Comparison of ENCODE assay signal across 16 mouse cellular contexts in the genomic region with DNA sequence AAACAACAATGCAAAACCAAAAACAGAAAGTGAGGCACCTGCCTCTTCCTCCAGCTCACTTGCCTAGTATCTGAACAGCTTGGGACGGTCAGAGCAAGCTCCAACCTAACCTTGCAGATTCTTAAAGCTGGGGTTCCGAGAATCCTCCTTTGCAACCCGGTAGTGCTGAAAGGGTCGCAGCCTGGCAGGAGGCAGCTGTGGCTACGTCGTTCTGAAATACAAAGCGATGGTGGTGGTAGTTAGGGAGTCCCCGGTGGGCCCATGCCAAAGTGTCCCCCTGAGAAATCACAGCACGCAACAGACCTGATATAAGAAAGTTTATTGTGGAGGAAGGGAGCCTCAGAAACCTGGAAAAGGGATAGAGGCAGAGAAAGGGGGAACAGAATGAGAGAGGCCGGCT. TPM values are rescaled to one million over a fixed set of nuclear protein-coding genes. Genes with fewer than 3 reads are reported as not detected.
DNase-seq lines count a peak whose midpoint lies in the region; ATAC-seq and TF ChIP-seq lines count a peak whose summit lies in the region.
"Had no signal": no experiment of that assay in that cellular context is flagged by ENCODE, and none has a peak within 500 bp of the region (broad histone marks: within the 10 kb centered on the region; RNA-seq: fewer than 3 reads in every experiment).

No protein-coding gene starts in this region.

- H3K27me3 ChIP-seq in hindbrain, embryonic 12.5 days = peaks cover 42% of the 10 kb centered on the region
- peaks cover 13% of the 10 kb centered on the region; the same call in 1 of the 2 replicates for H3K27me3 ChIP-seq in hindbrain, postnatal 0 days (ENCODE audit: insufficient read depth, low read length)
- no peaks in the 10 kb centered on the region for H3K27me3 ChIP-seq in ES-Bruce4 (ENCODE audit: control insufficient read depth, insufficient read depth, low read length, poor library complexity, severe bottlenecking)
- H3K27me3 ChIP-seq in liver, embryonic 14.5 days (ENCODE audit: control insufficient read depth, insufficient read depth, low read length) = peaks cover 23% of the 10 kb centered on the region
- peaks cover 13% of the 10 kb centered on the region for H3K27me3 ChIP-seq in midbrain, postnatal 0 days (ENCODE audit: insufficient read depth, low read length)
- peaks cover 34% of the 10 kb centered on the region for H3K27me3 ChIP-seq in forebrain, embryonic 11.5 days (ENCODE audit: control insufficient read depth, insufficient read depth, low read length)

- peaks cover 31% of the 10 kb centered on the region for H3K4me1 ChIP-seq in hindbrain, embryonic 12.5 days
- no peaks in the 10 kb centered on the region for H3K4me1 ChIP-seq in hindbrain, postnatal 0 days (ENCODE audit: insufficient read depth, low read length)
- H3K4me1 ChIP-seq in ES-Bruce4 (ENCODE audit: control insufficient read depth, insufficient read depth, low read length) = peaks cover 5% of the 10 kb centered on the region
- peaks cover 6 to 15% of the 10 kb centered on the region in 2 experiments; a peak in 3 of 4 replicates for H3K4me1 ChIP-seq in liver, embryonic 14.5 days (replicated peaks; ENCODE audit: control insufficient read depth in 2 of 2, insufficient read depth in 2 of 2, low read length in 1 of 2)
- H3K4me1 ChIP-seq in midbrain, postnatal 0 days (ENCODE audit: insufficient read depth, low read length) = no peaks in the 10 kb centered on the region; the same call in 1 of the 2 replicates
- H3K4me1 ChIP-seq in forebrain, embryonic 11.5 days (replicated peaks; ENCODE audit: control insufficient read depth, insufficient read depth, low read length) = peaks cover 12% of the 10 kb centered on the region

- no peak for DNase-seq in gastrocnemius, adult 2 months
- no peak for DNase-seq in gastrocnemius, postnatal 4 days (ENCODE audit: low spot score in 2 of 2)
- DNase-seq in hindbrain, postnatal 0 days (ENCODE audit: low spot score) = no peak
- DNase-seq in liver, embryonic 14.5 days (ENCODE audit: low read depth in 3 of 3, low spot score in 3 of 3) = no peak
- DNase-seq in midbrain, postnatal 0 days (ENCODE audit: low spot score) = no peak
- DNase-seq in forebrain, embryonic 11.5 days (ENCODE audit: low spot score) = no peak

- 70% methylated on average over 10 of the region's 10 CpGs for WGBS in hindbrain, embryonic 12.5 days
- 62% methylated on average over 10 of the region's 10 CpGs for WGBS in hindbrain, postnatal 0 days
- WGBS in liver, embryonic 14.5 days (ENCODE audit: insufficient replicate concordance) = 65% methylated on average over 10 of the region's 10 CpGs
- 70% methylated on average over 10 of the region's 10 CpGs for WGBS in midbrain, postnatal 0 days
- WGBS in forebrain, embryonic 11.5 days = 70% methylated on average over 10 of the region's 10 CpGs

- ATAC-seq in hindbrain, embryonic 12.5 days (ENCODE audit: low FRiP score) = no peak
- ATAC-seq in hindbrain, postnatal 0 days = no peak
- ATAC-seq in liver, embryonic 14.5 days (ENCODE audit: insufficient read depth) = no peak
- no peak for ATAC-seq in midbrain, postnatal 0 days (ENCODE audit: low FRiP score)
- ATAC-seq in forebrain, embryonic 11.5 days (replicated peaks; ENCODE audit: low FRiP score) = no peak

- H3K36me3 ChIP-seq in hindbrain, embryonic 12.5 days = peaks cover 8% of the 10 kb centered on the region; the same call in 1 of the 2 replicates
- H3K36me3 ChIP-seq in hindbrain, postnatal 0 days (ENCODE audit: insufficient read depth, low read length) = no peaks in the 10 kb centered on the region
- peaks cover 9% of the 10 kb centered on the region; the same call in 1 of the 2 replicates for H3K36me3 ChIP-seq in ES-Bruce4 (ENCODE audit: control insufficient read depth, insufficient read depth, low read length, poor library complexity, severe bottlenecking)
- H3K36me3 ChIP-seq in liver, embryonic 14.5 days (replicated peaks; ENCODE audit: control insufficient read depth, insufficient read depth, low read depth) = no peaks in the 10 kb centered on the region
- H3K36me3 ChIP-seq in midbrain, postnatal 0 days (ENCODE audit: insufficient read depth, low read length) = 0 out of 2 replicates have a peak, but pooled peaks cover 6% of the 10 kb centered on the region
- no peaks in the 10 kb centered on the region; the same call in 1 of the 2 replicates for H3K36me3 ChIP-seq in forebrain, embryonic 11.5 days (ENCODE audit: control insufficient read depth, insufficient read depth, low read length)

- TF ChIP-seq CTCF in gastrocnemius, adult 2 months (IDR thresholded peaks at IDR 0.05) = no peak
- no peak for TF ChIP-seq CTCF in hindbrain, postnatal 0 days (IDR thresholded peaks at IDR 0.05; ENCODE audit: low read depth)
- TF ChIP-seq CTCF in ES-Bruce4 (IDR thresholded peaks at IDR 0.05; ENCODE audit: low read depth, low read length) = no peak
- no peak for TF ChIP-seq CTCF in liver, embryonic 14.5 days (IDR thresholded peaks at IDR 0.05; ENCODE audit: low read depth)
- TF ChIP-seq CTCF in midbrain, postnatal 0 days (IDR thresholded peaks at IDR 0.05) = no peak

- H3K9ac ChIP-seq in hindbrain, embryonic 12.5 days = no peak overlapping the region
- H3K9ac ChIP-seq in hindbrain, postnatal 0 days (replicated peaks; ENCODE audit: low read length) = no peak overlapping the region
- H3K9ac ChIP-seq in ES-Bruce4 (ENCODE audit: low read depth, poor library complexity, severe bottlenecking) = no peak overlapping the region
- no peak overlapping the region for H3K9ac ChIP-seq in liver, embryonic 14.5 days (replicated peaks)
- H3K9ac ChIP-seq in midbrain, postnatal 0 days (replicated peaks; ENCODE audit: low read length, poor library complexity, severe bottlenecking) = no peak overlapping the region
- no peak overlapping the region for H3K9ac ChIP-seq in forebrain, embryonic 11.5 days (ENCODE audit: low read length)
- H3K9ac ChIP-seq: embryonic facial prominence, embryonic 12.5 days; limb, embryonic 15.5 days had no signal

- intact Hi-C loops in gastrocnemius, adult 2 months (cut with DNase I) = loop anchor here (2.0 to 5.0 kb wide), 3 partner anchors 32 to 110 kb away; no protein-coding TSS in a partner anchor

- H3K4me3 ChIP-seq in gastrocnemius, adult 2 months = no peak overlapping the region
- no peak overlapping the region for H3K4me3 ChIP-seq in hindbrain, embryonic 12.5 days
- no peak overlapping the region for H3K4me3 ChIP-seq in hindbrain, postnatal 0 days (ENCODE audit: low read length)
- H3K4me3 ChIP-seq in ES-Bruce4 (ENCODE audit: low read depth, low read length) = no peak overlapping the region
- no peak overlapping the region for H3K4me3 ChIP-seq in liver, embryonic 14.5 days (ENCODE audit: insufficient read depth in 1 of 2, low read depth in 2 of 2, low read length in 2 of 2)
- H3K4me3 ChIP-seq in midbrain, postnatal 0 days (ENCODE audit: low read depth, low read length) = no peak overlapping the region
- H3K4me3 ChIP-seq in forebrain, embryonic 11.5 days (ENCODE audit: low read depth, low read length) = no peak overlapping the region
- H3K4me3 ChIP-seq: embryonic facial prominence, embryonic 12.5 days; layer of hippocampus, adult 2 months; left cerebral cortex, adult 2 months; limb, embryonic 15.5 days; midbrain, embryonic 10.5 days had no signal

- peak overlapping the region; percentile 12; the same call in 1 of the 2 replicates for H3K27ac ChIP-seq in gastrocnemius, adult 2 months
- 0 out of 2 replicates have a peak overlapping the region, but pooled peaks have one; percentile 23 for H3K27ac ChIP-seq in hindbrain, embryonic 12.5 days
- no peak overlapping the region for H3K27ac ChIP-seq in hindbrain, postnatal 0 days
- peak overlapping the region; percentile 13; the same call in 1 of the 2 replicates for H3K27ac ChIP-seq in ES-Bruce4 (ENCODE audit: insufficient read depth, low read length)
- no peak overlapping the region for H3K27ac ChIP-seq in liver, embryonic 14.5 days
- H3K27ac ChIP-seq in midbrain, postnatal 0 days (ENCODE audit: low read depth, low read length) = no peak overlapping the region
- H3K27ac ChIP-seq in forebrain, embryonic 11.5 days (ENCODE audit: low read depth, low read length) = no peak overlapping the region
- H3K27ac ChIP-seq: embryonic facial prominence, embryonic 12.5 days; layer of hippocampus, adult 2 months; left cerebral cortex, adult 2 months; limb, embryonic 15.5 days had no signal

- no peak overlapping the region for H3K4me2 ChIP-seq in hindbrain, embryonic 12.5 days (replicated peaks)
- no peak overlapping the region for H3K4me2 ChIP-seq in hindbrain, postnatal 0 days (ENCODE audit: low read depth, low read length)
- peak overlapping the region; percentile 67 for H3K4me2 ChIP-seq in liver, embryonic 14.5 days (ENCODE audit: low read depth)
- no peak overlapping the region for H3K4me2 ChIP-seq in midbrain, postnatal 0 days (ENCODE audit: low read depth, low read length, poor library complexity, severe bottlenecking)
- H3K4me2 ChIP-seq in forebrain, embryonic 11.5 days (ENCODE audit: low read depth, low read length, severe bottlenecking) = no peak overlapping the region

- no peak for TF ChIP-seq EP300 in ES-Bruce4 (IDR thresholded peaks at IDR 0.05; ENCODE audit: insufficient read depth, low read depth, low read length)
- no peak for TF ChIP-seq EP300 in liver, embryonic 14.5 days (IDR thresholded peaks at IDR 0.05; ENCODE audit: low read depth)

- TF ChIP-seq POLR2A in ES-Bruce4 (IDR thresholded peaks at IDR 0.05; ENCODE audit: insufficient read depth, low read length) = no peak

- no peaks in the 10 kb centered on the region for H3K9me3 ChIP-seq in hindbrain, embryonic 12.5 days (replicated peaks)
- H3K9me3 ChIP-seq in hindbrain, postnatal 0 days (ENCODE audit: low read length) = no peaks in the 10 kb centered on the region
- no peaks in the 10 kb centered on the region for H3K9me3 ChIP-seq in ES-Bruce4 (replicated peaks; ENCODE audit: control insufficient read depth, insufficient read depth, low read length, poor library complexity, severe bottlenecking)
- no peaks in the 10 kb centered on the region for H3K9me3 ChIP-seq in liver, embryonic 14.5 days (ENCODE audit: control insufficient read depth, low read length)
- H3K9me3 ChIP-seq in midbrain, postnatal 0 days (ENCODE audit: low read length) = no peaks in the 10 kb centered on the region
- H3K9me3 ChIP-seq in forebrain, embryonic 11.5 days (ENCODE audit: control insufficient read depth, low read length) = no peaks in the 10 kb centered on the region
- H3K9me3 ChIP-seq: embryonic facial prominence, embryonic 12.5 days; limb, embryonic 15.5 days; midbrain, embryonic 10.5 days had no signal

RNA-seq across cellular contexts. Expression of gene Galr3, which starts 3.4 kb away (rescaled TPM):
- total RNA-seq in gastrocnemius, adult 2 months (2021) = not detected
- total RNA-seq in gastrocnemius, postnatal 4 days (2021) = not detected
- not detected in 2 replicates for polyA plus RNA-seq in hindbrain, embryonic 12.5 days (2016; fragmentation: Nextera tagmentation; extraction: Ambion mirVana)
- total RNA-seq in hindbrain, postnatal 0 days (2014; rRNA removed) = 0.47 and 1.2 TPM in 2 replicates
- 0.20 and 0.25 TPM in 2 replicates for polyA plus RNA-seq in hindbrain, postnatal 0 days (2015; fragmentation: Nextera tagmentation; extraction: Ambion mirVana)
- polyA plus RNA-seq in ES-Bruce4 (2011; ENCODE audit: insufficient read depth, insufficient read length, low read depth, missing spikeins) = not detected in 2 replicates
- polyA plus RNA-seq in liver, embryonic 14.5 days (2012; rRNA removed) = 0.30 and 0.50 TPM in 2 replicates
- not detected in 2 replicates for polyA plus RNA-seq in liver, embryonic 14.5 days (2014; fragmentation: Nextera tagmentation; extraction: Ambion mirVana)
- total RNA-seq in midbrain, postnatal 0 days (2014; rRNA removed) = 3.3 and 3.9 TPM in 2 replicates
- 0.25 and 0.32 TPM in 2 replicates for polyA plus RNA-seq in midbrain, postnatal 0 days (2015; fragmentation: Nextera tagmentation; extraction: Ambion mirVana)
- not detected in 2 replicates for polyA plus RNA-seq in forebrain, embryonic 11.5 days (2014; fragmentation: Nextera tagmentation; extraction: Ambion mirVana)
- polyA plus RNA-seq: embryonic facial prominence, embryonic 12.5 days; forebrain, embryonic 14.5 days; kidney, embryonic 16.5 days; midbrain, embryonic 10.5 days; testis, adult 2 months had no signal

RNA-seq across cellular contexts. Expression of gene H1f0, which starts 10.1 kb away (rescaled TPM):
- total RNA-seq in gastrocnemius, adult 2 months (2021) = 10 to 100 TPM; 71.8 to 76.8 TPM
- 100 to 1,000 TPM; 212 to 246 TPM for total RNA-seq in gastrocnemius, postnatal 4 days (2021)
- 456 and 488 TPM in 2 replicates for polyA plus RNA-seq in hindbrain, embryonic 12.5 days (2016; fragmentation: Nextera tagmentation; extraction: Ambion mirVana)
- total RNA-seq in hindbrain, postnatal 0 days (2014; rRNA removed) = 211 and 233 TPM in 2 replicates
- 259 and 272 TPM in 2 replicates for polyA plus RNA-seq in hindbrain, postnatal 0 days (2015; fragmentation: Nextera tagmentation; extraction: Ambion mirVana)
- polyA plus RNA-seq in ES-Bruce4 (2011; ENCODE audit: insufficient read depth, insufficient read length, low read depth, missing spikeins) = 59.8 TPM in 2 replicates
- polyA plus RNA-seq in liver, embryonic 14.5 days (2012; rRNA removed) = 53.1 and 65.2 TPM in 2 replicates
- 47.8 and 52.8 TPM in 2 replicates for polyA plus RNA-seq in liver, embryonic 14.5 days (2014; fragmentation: Nextera tagmentation; extraction: Ambion mirVana)
- 132 and 136 TPM in 2 replicates for total RNA-seq in midbrain, postnatal 0 days (2014; rRNA removed)
- 135 and 144 TPM in 2 replicates for polyA plus RNA-seq in midbrain, postnatal 0 days (2015; fragmentation: Nextera tagmentation; extraction: Ambion mirVana)
- polyA plus RNA-seq in forebrain, embryonic 11.5 days (2014; fragmentation: Nextera tagmentation; extraction: Ambion mirVana) = 349 and 396 TPM in 2 replicates

RNA-seq across cellular contexts. Expression of gene Ankrd54, which starts 24.4 kb away (rescaled TPM):
- total RNA-seq in gastrocnemius, adult 2 months (2021) = 1 to 10 TPM; 4.5 to 5.1 TPM
- 10 to 100 TPM; 11.6 to 13.5 TPM for total RNA-seq in gastrocnemius, postnatal 4 days (2021)
- 56.8 and 60.3 TPM in 2 replicates for polyA plus RNA-seq in hindbrain, embryonic 12.5 days (2016; fragmentation: Nextera tagmentation; extraction: Ambion mirVana)
- 60.4 and 62.5 TPM in 2 replicates for total RNA-seq in hindbrain, postnatal 0 days (2014; rRNA removed)
- 36.7 and 42.4 TPM in 2 replicates for polyA plus RNA-seq in hindbrain, postnatal 0 days (2015; fragmentation: Nextera tagmentation; extraction: Ambion mirVana)
- 16.6 and 18.2 TPM in 2 replicates for polyA plus RNA-seq in ES-Bruce4 (2011; ENCODE audit: insufficient read depth, insufficient read length, low read depth, missing spikeins)
- polyA plus RNA-seq in liver, embryonic 14.5 days (2012; rRNA removed) = 39.9 and 43.4 TPM in 2 replicates
- polyA plus RNA-seq in liver, embryonic 14.5 days (2014; fragmentation: Nextera tagmentation; extraction: Ambion mirVana) = 37.7 and 48.3 TPM in 2 replicates
- total RNA-seq in midbrain, postnatal 0 days (2014; rRNA removed) = 53.5 and 57.5 TPM in 2 replicates
- polyA plus RNA-seq in midbrain, postnatal 0 days (2015; fragmentation: Nextera tagmentation; extraction: Ambion mirVana) = 44.5 and 45.5 TPM in 2 replicates
- 61.6 and 67.1 TPM in 2 replicates for polyA plus RNA-seq in forebrain, embryonic 11.5 days (2014; fragmentation: Nextera tagmentation; extraction: Ambion mirVana)

RNA-seq across cellular contexts. Expression of gene Eif3l, which starts 36.6 kb away (rescaled TPM):
- total RNA-seq in gastrocnemius, adult 2 months (2021) = 10 to 100 TPM; 53.6 to 54.0 TPM
- 100 to 1,000 TPM; 106 to 111 TPM for total RNA-seq in gastrocnemius, postnatal 4 days (2021)
- 190 and 196 TPM in 2 replicates for polyA plus RNA-seq in hindbrain, embryonic 12.5 days (2016; fragmentation: Nextera tagmentation; extraction: Ambion mirVana)
- 221 and 229 TPM in 2 replicates for total RNA-seq in hindbrain, postnatal 0 days (2014; rRNA removed)
- 163 and 164 TPM in 2 replicates for polyA plus RNA-seq in hindbrain, postnatal 0 days (2015; fragmentation: Nextera tagmentation; extraction: Ambion mirVana)
- polyA plus RNA-seq in ES-Bruce4 (2011; ENCODE audit: insufficient read depth, insufficient read length, low read depth, missing spikeins) = 598 and 608 TPM in 2 replicates
- polyA plus RNA-seq in liver, embryonic 14.5 days (2012; rRNA removed) = 99.9 and 104 TPM in 2 replicates
- polyA plus RNA-seq in liver, embryonic 14.5 days (2014; fragmentation: Nextera tagmentation; extraction: Ambion mirVana) = 130 and 132 TPM in 2 replicates
- total RNA-seq in midbrain, postnatal 0 days (2014; rRNA removed) = 197 and 205 TPM in 2 replicates
- polyA plus RNA-seq in midbrain, postnatal 0 days (2015; fragmentation: Nextera tagmentation; extraction: Ambion mirVana) = 160 and 168 TPM in 2 replicates
- polyA plus RNA-seq in forebrain, embryonic 11.5 days (2014; fragmentation: Nextera tagmentation; extraction: Ambion mirVana) = 245 and 254 TPM in 2 replicates

Comparison
In these comparisons a context has a peak if more than half of its experiments do, and no peak if none do; other contexts are left out.
1. H3K27ac ChIP-seq: peak in gastrocnemius, adult 2 months (single experiment), hindbrain, embryonic 12.5 days (single experiment) and ES-Bruce4 (single experiment); none in hindbrain, postnatal 0 days (single experiment), liver, embryonic 14.5 days (single experiment), midbrain, postnatal 0 days (single experiment) and forebrain, embryonic 11.5 days (single experiment).